ENCODE assay signal across 8 mouse cellular contexts in the genomic region with DNA sequence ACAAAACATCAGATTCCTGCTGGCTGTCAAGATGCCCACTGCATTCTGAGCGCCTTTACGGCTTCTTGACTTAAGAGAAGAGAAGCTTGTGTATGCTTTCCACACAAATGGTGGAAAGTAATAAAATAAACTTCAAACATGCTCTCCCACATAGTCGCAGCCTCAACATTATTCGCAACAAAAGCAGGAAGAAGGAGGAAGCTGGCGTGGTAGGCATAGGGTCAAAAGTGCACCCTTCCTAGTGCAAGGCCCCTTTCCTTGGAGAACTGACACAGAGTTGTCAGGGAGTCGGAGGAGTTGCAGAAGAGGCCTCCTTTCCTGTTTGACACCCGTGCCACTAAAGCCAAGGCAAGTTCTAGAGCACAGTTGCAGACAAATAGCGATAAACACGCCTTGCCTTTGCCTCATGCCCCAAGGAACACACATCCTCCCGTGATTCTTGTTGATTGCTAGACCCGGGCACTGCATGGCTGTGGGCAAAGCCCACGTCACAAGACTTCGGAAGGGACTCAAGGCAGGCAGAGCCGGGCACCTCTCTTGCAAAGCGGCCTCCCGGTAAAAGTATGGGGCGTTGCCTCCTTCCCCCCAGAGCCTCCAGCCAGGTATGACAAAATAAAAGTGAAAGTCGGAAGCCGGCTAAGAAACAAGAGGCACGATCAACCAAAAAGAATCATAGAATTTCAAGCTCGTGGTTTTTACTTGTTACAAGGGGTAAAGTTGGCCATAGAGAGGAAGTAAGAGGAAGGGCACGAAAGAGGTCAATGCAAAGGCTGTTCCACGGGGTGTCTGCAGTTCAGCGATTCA. TPM values are rescaled to one million over a fixed set of nuclear protein-coding genes. Genes with fewer than 3 reads are reported as not detected.
DNase-seq lines count a peak whose midpoint lies in the region; ATAC-seq and TF ChIP-seq lines count a peak whose summit lies in the region.

No protein-coding gene starts in this region.

- H3K9ac ChIP-seq in forebrain, embryonic 12.5 days = no peak overlapping the region
- no peak overlapping the region for H3K9ac ChIP-seq in limb, embryonic 14.5 days (ENCODE audit: low read depth, low read length, severe bottlenecking)
- no peak overlapping the region for H3K9ac ChIP-seq in neural tube, embryonic 14.5 days (replicated peaks; ENCODE audit: low read depth, low read length)

- H3K36me3 ChIP-seq in megakaryocyte, embryonic 14.5 days (replicated peaks; ENCODE audit: low read length) = no peaks in the 10 kb centered on the region
- no peaks in the 10 kb centered on the region for H3K36me3 ChIP-seq in forebrain, embryonic 12.5 days (replicated peaks)
- H3K36me3 ChIP-seq in limb, embryonic 14.5 days (ENCODE audit: control insufficient read depth, insufficient read depth, low read length) = no peaks in the 10 kb centered on the region
- no peaks in the 10 kb centered on the region for H3K36me3 ChIP-seq in neural tube, embryonic 14.5 days (ENCODE audit: control insufficient read depth, insufficient read depth, low read length)

- peaks cover 10% of the 10 kb centered on the region for H3K9me3 ChIP-seq in megakaryocyte, embryonic 14.5 days
- H3K9me3 ChIP-seq in forebrain, embryonic 12.5 days = no peaks in the 10 kb centered on the region
- H3K9me3 ChIP-seq in limb, embryonic 14.5 days (ENCODE audit: control insufficient read depth, low read length) = no peaks in the 10 kb centered on the region
- H3K9me3 ChIP-seq in neural tube, embryonic 14.5 days (ENCODE audit: control insufficient read depth, low read length) = no peaks in the 10 kb centered on the region

- TF ChIP-seq POLR2A in limb, embryonic 14.5 days (IDR thresholded peaks at IDR 0.05; ENCODE audit: borderline replicate concordance, extremely low read depth, insufficient read depth, insufficient read length) = no peak

- H3K4me1 ChIP-seq in megakaryocyte, embryonic 14.5 days = peaks cover 33% of the 10 kb centered on the region
- H3K4me1 ChIP-seq in forebrain, embryonic 12.5 days = peaks cover 29% of the 10 kb centered on the region
- H3K4me1 ChIP-seq in limb, embryonic 14.5 days (ENCODE audit: control insufficient read depth, insufficient read depth, low read length) = peaks cover 16% of the 10 kb centered on the region; the same call in 1 of the 2 replicates
- peaks cover 22% of the 10 kb centered on the region; the same call in 1 of the 2 replicates for H3K4me1 ChIP-seq in neural tube, embryonic 14.5 days (ENCODE audit: control insufficient read depth, insufficient read depth, low read length)

- H3K27ac ChIP-seq in forebrain, embryonic 12.5 days = no peak overlapping the region
- no peak overlapping the region for H3K27ac ChIP-seq in limb, embryonic 14.5 days (replicated peaks; ENCODE audit: low read depth, low read length)
- H3K27ac ChIP-seq in neural tube, embryonic 14.5 days (ENCODE audit: low read depth, low read length) = no peak overlapping the region

- DNase-seq in limb, embryonic 14.5 days (ENCODE audit: low spot score) = no peak
- no peak for DNase-seq in frontal cortex, postnatal 25 days (ENCODE audit: low spot score in 2 of 2)
- no peak for DNase-seq in right cerebral cortex, postnatal 10 days (ENCODE audit: low spot score in 2 of 2)
- DNase-seq in frontal cortex, adult 2 months (ENCODE audit: extremely low spot score in 1 of 2, low spot score in 1 of 2) = no peak

- no peak for ATAC-seq in megakaryocyte, adult 5-6 weeks (ENCODE audit: poor library complexity, severe bottlenecking)
- ATAC-seq in forebrain, embryonic 12.5 days (ENCODE audit: low FRiP score) = no peak
- no peak for ATAC-seq in limb, embryonic 14.5 days (ENCODE audit: low FRiP score, low read depth)
- ATAC-seq in neural tube, embryonic 14.5 days (ENCODE audit: low read depth) = no peak

- WGBS in forebrain, embryonic 12.5 days = 5% methylated on average over 24 of the region's 24 CpGs
- 7% methylated on average over 24 of the region's 24 CpGs for WGBS in limb, embryonic 14.5 days
- WGBS in neural tube, embryonic 14.5 days = 6% methylated on average over 24 of the region's 24 CpGs

- peaks cover 77% of the 10 kb centered on the region for H3K27me3 ChIP-seq in megakaryocyte, embryonic 14.5 days (replicated peaks)
- H3K27me3 ChIP-seq in forebrain, embryonic 12.5 days = peaks cover 87% of the 10 kb centered on the region
- H3K27me3 ChIP-seq in limb, embryonic 14.5 days (ENCODE audit: control insufficient read depth, insufficient read depth, low read length) = peaks cover 78% of the 10 kb centered on the region
- peaks cover 69% of the 10 kb centered on the region for H3K27me3 ChIP-seq in neural tube, embryonic 14.5 days (ENCODE audit: control insufficient read depth, insufficient read depth, low read length)

- peak overlapping the region; percentile 90 for H3K4me3 ChIP-seq in megakaryocyte, embryonic 14.5 days (replicated peaks)
- peak overlapping the region; percentile 61 for H3K4me3 ChIP-seq in forebrain, embryonic 12.5 days (replicated peaks)
- H3K4me3 ChIP-seq in limb, embryonic 14.5 days (replicated peaks; ENCODE audit: low read length) = peak overlapping the region; percentile 61
- peak overlapping the region; percentile 43 for H3K4me3 ChIP-seq in neural tube, embryonic 14.5 days (ENCODE audit: low read depth, low read length)

- peak overlapping the region; percentile 98 for H3K4me2 ChIP-seq in forebrain, embryonic 12.5 days
- H3K4me2 ChIP-seq in limb, embryonic 14.5 days (replicated peaks; ENCODE audit: low read depth, low read length, severe bottlenecking) = peak overlapping the region; percentile 100
- peak overlapping the region; percentile 93 for H3K4me2 ChIP-seq in neural tube, embryonic 14.5 days (ENCODE audit: low read depth, low read length)

RNA-seq across cellular contexts. Expression of a gene that starts 1.2 kb away (rescaled TPM):
- polyA plus RNA-seq in megakaryocyte, embryonic 14.5 days (2012; ENCODE audit: insufficient read depth, low replicate concordance) = 0.04 TPM in 1 of 2 replicates, not detected in the other
- total RNA-seq in megakaryocyte, adult 5-6 weeks (2015) = 0.16 and 0.34 TPM in 2 replicates
- total RNA-seq in megakaryocyte, adult 5-6 weeks (2017) = 0.07 and 0.16 TPM in 2 replicates
- 1.6 and 2.0 TPM in 2 replicates for polyA plus RNA-seq in forebrain, embryonic 12.5 days (2016; fragmentation: Nextera tagmentation; extraction: Ambion mirVana)
- polyA plus RNA-seq in limb, embryonic 14.5 days (2012; rRNA removed) = 2.9 and 3.1 TPM in 2 replicates
- 2.5 and 3.3 TPM in 2 replicates for polyA plus RNA-seq in limb, embryonic 14.5 days (2014; fragmentation: Nextera tagmentation; extraction: Ambion mirVana)
- 1.5 and 2.2 TPM in 2 replicates for polyA plus RNA-seq in neural tube, embryonic 14.5 days (2014; fragmentation: Nextera tagmentation; extraction: Ambion mirVana)
- 3.4 and 3.5 TPM in 2 replicates for polyA plus RNA-seq in frontal cortex, adult 2 months (2012; rRNA removed)

RNA-seq across cellular contexts. Expression of a gene that starts 2.0 kb away (rescaled TPM):
- polyA plus RNA-seq in megakaryocyte, embryonic 14.5 days (2012; ENCODE audit: insufficient read depth, low replicate concordance) = 0.06 and 0.68 TPM in 2 replicates
- total RNA-seq in megakaryocyte, adult 5-6 weeks (2015) = 0.36 TPM in 1 of 2 replicates, not detected in the other
- 0.15 TPM in 1 of 2 replicates, not detected in the other for total RNA-seq in megakaryocyte, adult 5-6 weeks (2017)
- not detected in 2 replicates for polyA plus RNA-seq in forebrain, embryonic 12.5 days (2016; fragmentation: Nextera tagmentation; extraction: Ambion mirVana)
- 1.1 and 1.4 TPM in 2 replicates for polyA plus RNA-seq in limb, embryonic 14.5 days (2012; rRNA removed)
- polyA plus RNA-seq in limb, embryonic 14.5 days (2014; fragmentation: Nextera tagmentation; extraction: Ambion mirVana) = not detected in 2 replicates
- polyA plus RNA-seq in neural tube, embryonic 14.5 days (2014; fragmentation: Nextera tagmentation; extraction: Ambion mirVana) = not detected in 2 replicates
- 0.32 and 0.42 TPM in 2 replicates for polyA plus RNA-seq in frontal cortex, adult 2 months (2012; rRNA removed)
